Mouse (Mus musculus): Measurements from ENCODE around the gene Elavl4.

DNA sequence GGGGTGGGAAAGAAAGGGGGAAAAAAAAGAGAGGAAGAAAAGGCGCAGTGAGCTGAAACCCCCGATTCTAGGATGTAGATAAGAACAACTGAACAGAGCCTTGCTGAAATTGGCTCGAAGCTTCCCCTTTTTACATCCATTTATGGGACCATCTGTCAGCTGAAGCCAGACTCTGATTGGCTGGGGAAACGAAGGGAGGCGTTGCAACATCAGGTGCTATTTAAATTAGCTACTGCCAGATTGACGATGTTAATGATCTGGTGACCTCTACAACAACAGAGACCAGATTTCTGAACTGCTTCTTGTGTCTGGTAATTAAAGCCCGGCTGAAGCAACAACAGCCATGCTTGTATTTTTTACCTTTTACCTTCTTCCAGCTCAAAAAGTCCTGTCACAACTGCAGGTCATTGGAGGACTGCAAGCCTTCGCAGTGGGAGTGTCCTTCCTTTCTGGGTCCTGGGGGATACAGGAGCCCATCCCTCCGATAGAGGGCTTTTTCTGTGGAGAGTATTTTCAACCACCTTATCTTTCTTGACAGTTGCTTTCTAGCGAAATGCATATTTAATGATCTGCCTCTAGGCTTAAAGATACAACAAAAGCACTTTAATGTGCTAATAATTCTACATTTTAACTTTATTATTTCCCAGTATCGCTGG, 64.2 kb downstream of the Elavl4 start:
- TF ChIP-seq CTCF (IDR thresholded peaks at IDR 0.05; ENCODE audit: control insufficient read depth, insufficient read depth, insufficient replicate concordance, low read depth, low read length) (no peak), POLR2A (IDR thresholded peaks at IDR 0.05; ENCODE audit: control insufficient read depth, low read depth, low read length) (no peak)

Measured in testis, adult 2 months (tissue).